In the genomic region with DNA sequence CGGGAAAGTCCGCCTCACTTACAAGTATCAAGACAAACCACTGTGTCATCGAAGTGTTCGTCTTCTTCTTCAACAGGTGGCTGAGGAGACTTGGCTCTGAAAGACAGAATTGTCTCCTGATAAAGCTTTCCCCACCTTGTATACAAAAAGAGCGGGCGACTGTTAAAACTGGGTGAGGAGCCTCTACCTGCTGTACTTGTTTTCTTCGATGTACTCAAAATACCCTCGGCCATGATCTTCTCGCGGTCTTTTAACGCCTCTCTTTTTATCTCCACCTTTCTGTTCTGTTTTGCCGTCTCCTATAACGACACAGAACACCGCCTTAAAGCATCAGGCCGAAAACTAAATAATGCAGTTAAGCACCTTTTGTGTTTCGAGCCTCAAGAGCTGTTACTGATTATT, we compare ENCODE assay signal across 8 mouse cellular contexts. TPM values are rescaled to one million over a fixed set of nuclear protein-coding genes. Genes with fewer than 3 reads are reported as not detected.
DNase-seq lines count a peak whose midpoint lies in the region; ATAC-seq and TF ChIP-seq lines count a peak whose summit lies in the region.

No protein-coding gene starts in this region.

- H3K27ac ChIP-seq in kidney, adult 2 months (ENCODE audit: insufficient read depth, low read depth, low read length), result peak overlapping the region; percentile 72
- H3K27ac ChIP-seq in MEL (ENCODE audit: control insufficient read depth, low read depth, low read length), result peak overlapping the region; percentile 95
- peak overlapping the region; percentile 100 for H3K27ac ChIP-seq in forebrain, embryonic 10.5 days
- H3K27ac ChIP-seq in liver, embryonic 11.5 days (ENCODE audit: low read depth, low read length), result peak overlapping the region; percentile 100
- no peak overlapping the region for H3K27ac ChIP-seq in olfactory bulb, adult 2 months (ENCODE audit: insufficient read depth, low read depth, low read length)

- no peak for TF ChIP-seq RAD21 in MEL (IDR thresholded peaks at IDR 0.05; ENCODE audit: low read depth, low read length)

- H3K4me1 ChIP-seq in kidney, adult 2 months (ENCODE audit: control insufficient read depth, insufficient read depth, low read length), result peaks cover 5% of the 10 kb centered on the region; the same call in 1 of the 2 replicates
- peaks cover 11 to 14% of the 10 kb centered on the region in 2 experiments for H3K4me1 ChIP-seq in MEL (ENCODE audit: control insufficient read depth in 1 of 2, insufficient read depth in 2 of 2, low read length in 2 of 2)
- peaks cover 38% of the 10 kb centered on the region for H3K4me1 ChIP-seq in forebrain, embryonic 10.5 days
- peaks cover 15% of the 10 kb centered on the region for H3K4me1 ChIP-seq in liver, embryonic 11.5 days (replicated peaks; ENCODE audit: control insufficient read depth, insufficient read depth, low read length)
- peaks cover 3% of the 10 kb centered on the region; the same call in 1 of the 2 replicates for H3K4me1 ChIP-seq in olfactory bulb, adult 2 months (ENCODE audit: control insufficient read depth, insufficient read depth, low read length)

- TF ChIP-seq CTCF in kidney, adult 2 months (conservative IDR thresholded peaks at IDR 0.05; ENCODE audit: insufficient read depth, insufficient read length, low read depth, low read length), result no peak
- TF ChIP-seq CTCF in MEL (IDR thresholded peaks at IDR 0.05 in 2 of 3, conservative IDR thresholded peaks at IDR 0.05 in 1 of 3; ENCODE audit: control insufficient read depth in 1 of 3, insufficient read depth in 1 of 3, low read depth in 2 of 3, low read length in 3 of 3, poor library complexity in 1 of 3, severe bottlenecking in 1 of 3), result no peak
- TF ChIP-seq CTCF in olfactory bulb, adult 2 months (IDR thresholded peaks at IDR 0.05; ENCODE audit: insufficient read depth, low read depth, low read length), result no peak

- peak overlapping the region; percentile 81 for H3K4me2 ChIP-seq in liver, embryonic 11.5 days

- DNase-seq in kidney, adult 2 months, result no peak
- DNase-seq in kidney, postnatal 25 days, result no peak
- peak; percentile 82 for DNase-seq in MEL (ENCODE audit: low read depth, low spot score)
- peak; percentile 29 for DNase-seq in forebrain, embryonic 10.5 days (ENCODE audit: extremely low spot score, low spot score)
- no peak for DNase-seq in liver, embryonic 11.5 days (ENCODE audit: low spot score)
- no peak for DNase-seq in testis, postnatal 14 days (ENCODE audit: low spot score)
- no peak for DNase-seq in right cerebral cortex, adult 18-20 months

- WGBS in kidney, adult 2 months, result under 1% methylated on average over 16 of the region's 16 CpGs
- under 1% methylated on average over 16 of the region's 16 CpGs for WGBS in forebrain, embryonic 10.5 days
- under 1% methylated on average over 16 of the region's 16 CpGs for WGBS in liver, embryonic 11.5 days
- WGBS in olfactory bulb, adult 2 months, result 0% methylated on average over 16 of the region's 16 CpGs

- TF ChIP-seq EP300 in MEL (IDR thresholded peaks at IDR 0.05; ENCODE audit: low read depth in 1 of 2, low read length in 2 of 2), result no peak

- H3K9ac ChIP-seq in MEL (ENCODE audit: control insufficient read depth, low read depth, low read length, poor library complexity, severe bottlenecking), result peak overlapping the region; percentile 100
- peak overlapping the region; percentile 100 for H3K9ac ChIP-seq in liver, embryonic 11.5 days (ENCODE audit: low read depth, low read length)

- no peak for ATAC-seq in liver, embryonic 11.5 days (replicated peaks; ENCODE audit: low FRiP score)

- H3K27me3 ChIP-seq in kidney, adult 2 months (replicated peaks; ENCODE audit: control insufficient read depth, insufficient read depth, low read length), result no peaks in the 10 kb centered on the region
- H3K27me3 ChIP-seq in MEL (ENCODE audit: control insufficient read depth in 1 of 2, insufficient read depth in 2 of 2, low read length in 2 of 2), result no peaks in the 10 kb centered on the region
- H3K27me3 ChIP-seq in forebrain, embryonic 10.5 days (ENCODE audit: poor library complexity, severe bottlenecking), result no peaks in the 10 kb centered on the region
- no peaks in the 10 kb centered on the region for H3K27me3 ChIP-seq in liver, embryonic 11.5 days (replicated peaks; ENCODE audit: control insufficient read depth, insufficient read depth, low read length)

- H3K79me2 ChIP-seq in MEL (ENCODE audit: control insufficient read depth, insufficient read depth, low read length, poor library complexity), result peaks cover 61% of the 10 kb centered on the region

- peaks cover 19% of the 10 kb centered on the region for H3K36me3 ChIP-seq in kidney, adult 2 months (ENCODE audit: control insufficient read depth, insufficient read depth, low read length)
- H3K36me3 ChIP-seq in MEL (ENCODE audit: control insufficient read depth in 1 of 2, insufficient read depth in 2 of 2, low read length in 2 of 2), result peaks cover 47 to 48% of the 10 kb centered on the region in 2 experiments
- peaks cover 55% of the 10 kb centered on the region for H3K36me3 ChIP-seq in forebrain, embryonic 10.5 days (replicated peaks)
- peaks cover 30% of the 10 kb centered on the region for H3K36me3 ChIP-seq in liver, embryonic 11.5 days (ENCODE audit: control insufficient read depth, insufficient read depth, low read length)

- no peaks in the 10 kb centered on the region for H3K9me3 ChIP-seq in MEL (replicated peaks; ENCODE audit: insufficient read depth, low read length)
- H3K9me3 ChIP-seq in forebrain, embryonic 10.5 days, result no peaks in the 10 kb centered on the region
- no peaks in the 10 kb centered on the region for H3K9me3 ChIP-seq in liver, embryonic 11.5 days (ENCODE audit: control insufficient read depth, low read length)

- no peak for TF ChIP-seq POLR2A in kidney, adult 2 months (IDR thresholded peaks at IDR 0.05; ENCODE audit: low read depth, low read length)
- TF ChIP-seq POLR2A in MEL (IDR thresholded peaks at IDR 0.05; ENCODE audit: control insufficient read depth in 1 of 2, insufficient read depth in 1 of 2, low read depth in 1 of 2, low read length in 2 of 2, poor library complexity in 1 of 2), result peak in 1 of 2 experiments; percentile 8; a peak in 1 of 4 replicates
- no peak for TF ChIP-seq POLR2A in olfactory bulb, adult 2 months (IDR thresholded peaks at IDR 0.05; ENCODE audit: insufficient read depth, low read depth, low read length)

- peak overlapping the region; percentile 100 for H3K4me3 ChIP-seq in kidney, adult 2 months (ENCODE audit: insufficient read depth, low read depth, low read length)
- peak overlapping the region; percentile 64 to 91 for H3K4me3 ChIP-seq in MEL (ENCODE audit: control insufficient read depth in 1 of 2, insufficient read depth in 1 of 2, low read depth in 2 of 2, low read length in 2 of 2)
- H3K4me3 ChIP-seq in forebrain, embryonic 10.5 days, result peak overlapping the region; percentile 100
- peak overlapping the region; percentile 100 for H3K4me3 ChIP-seq in liver, embryonic 11.5 days (ENCODE audit: low read depth, low read length)
- peak overlapping the region; percentile 94 for H3K4me3 ChIP-seq in olfactory bulb, adult 2 months (ENCODE audit: insufficient read depth, low read depth, low read length)

TF ChIP-seq in MEL, 35 proteins besides CTCF, POLR2A, EP300 and RAD21:
- peak; percentile 72; the same call in 1 of the 2 replicates for TF ChIP-seq E2F4 (IDR thresholded peaks at IDR 0.05; ENCODE audit: borderline replicate concordance, low read depth, low read length)
- TF ChIP-seq MAZ (IDR thresholded peaks at IDR 0.05; ENCODE audit: low read depth, low read length), result no peak
- peak; percentile 8; the same call in 1 of the 2 replicates for TF ChIP-seq CHD2 (IDR thresholded peaks at IDR 0.05; ENCODE audit: low read length)

RNA-seq across cellular contexts. Expression of a gene that starts 1.7 kb away (rescaled TPM):
- 37.7 and 51.6 TPM in 2 replicates for polyA plus RNA-seq in kidney, adult 2 months (2012; rRNA removed)
- total RNA-seq in MEL (2012; rRNA removed), result 373 and 409 TPM in 2 replicates
- polyA plus RNA-seq in MEL (2012; ENCODE audit: insufficient read depth in 1 of 2, insufficient read length in 2 of 2, low read depth in 1 of 2, low replicate concordance in 2 of 2, missing spikeins in 1 of 2), result 1,000 to 10,000 TPM in 1 of 2 experiments, 100 to 1,000 TPM in 1; 789 to 2,754 TPM
- 437 and 457 TPM in 2 replicates for polyA plus RNA-seq in forebrain, embryonic 10.5 days (2016; fragmentation: Nextera tagmentation; extraction: Ambion mirVana)
- 571 and 620 TPM in 2 replicates for polyA plus RNA-seq in liver, embryonic 11.5 days (2014; fragmentation: Nextera tagmentation; extraction: Ambion mirVana)
- polyA plus RNA-seq in olfactory bulb, adult 2 months (2012; ENCODE audit: insufficient read depth, insufficient read length, low replicate concordance, missing spikeins), result 351 and 2,130 TPM in 2 replicates

RNA-seq across cellular contexts. Expression of a gene that starts 16.9 kb away (rescaled TPM):
- 28.0 and 54.6 TPM in 2 replicates for polyA plus RNA-seq in kidney, adult 2 months (2012; rRNA removed)
- total RNA-seq in MEL (2012; rRNA removed), result 24.3 and 26.8 TPM in 2 replicates
- polyA plus RNA-seq in MEL (2012; ENCODE audit: insufficient read depth in 1 of 2, insufficient read length in 2 of 2, low read depth in 1 of 2, low replicate concordance in 2 of 2, missing spikeins in 1 of 2), result 10 to 100 TPM in 1 of 2 experiments, not detected in 1; 27.3 TPM
- 77.3 and 84.2 TPM in 2 replicates for polyA plus RNA-seq in forebrain, embryonic 10.5 days (2016; fragmentation: Nextera tagmentation; extraction: Ambion mirVana)
- 108 and 129 TPM in 2 replicates for polyA plus RNA-seq in liver, embryonic 11.5 days (2014; fragmentation: Nextera tagmentation; extraction: Ambion mirVana)
- polyA plus RNA-seq in olfactory bulb, adult 2 months (2012; ENCODE audit: insufficient read depth, insufficient read length, low replicate concordance, missing spikeins), result not detected in 2 replicates

Comparison
In these comparisons a context has a peak if more than half of its experiments do, and no peak if none do; other contexts are left out.
1. DNase-seq: peak in MEL (single experiment) and forebrain, embryonic 10.5 days (single experiment); none in kidney, adult 2 months (single experiment), kidney, postnatal 25 days (0 of 2), liver, embryonic 11.5 days (single experiment), testis, postnatal 14 days (single experiment) and right cerebral cortex, adult 18-20 months (single experiment).
2. Peak in every context shown above with its lines, with median percentiles within 50 percentile points of each other: H3K4me3 ChIP-seq.